Mouse (Mus musculus) liver, embryonic 16.5 days (tissue): ENCODE results near the gene Man1a2. TPM values are rescaled to one million over a fixed set of nuclear protein-coding genes. Genes with fewer than 3 reads are reported as not detected.
A peak's percentile ranks its signal among the peaks of the same experiment; 100 is the strongest.

Experiments
- ATAC-seq: fragments of 200-750 bp; cut with Nextera tagmentation; 2 replicates; pipeline ENCODE4 v1.8.0; 2017; ENCODE audit warnings: low read depth, mild to moderate bottlenecking, moderate number of reproducible peaks, moderate library complexity
- H3K27ac ChIP-seq: fragments of 300-500 bp; sonication (generic); 2 replicates; pipeline ENCODE4 v1.5.1; 2014; ENCODE audit warnings: mild to moderate bottlenecking, low read length
- H3K27me3 ChIP-seq: fragments of 300-500 bp; sonication (generic); 2 replicates; pipeline ENCODE4 v1.6.1; 2014; ENCODE audit warnings: low read depth, low read length, mixed read lengths; ENCODE audit not compliant: control insufficient read depth, insufficient read depth
- H3K36me3 ChIP-seq: fragments of 300-500 bp; sonication (generic); 2 replicates; pipeline ENCODE4 v1.6.1; 2014; ENCODE audit warnings: mild to moderate bottlenecking; ENCODE audit not compliant: control insufficient read depth, insufficient read depth
- H3K4me1 ChIP-seq: fragments of 300-500 bp; sonication (generic); 2 replicates; pipeline ENCODE4 v1.6.1; 2014; ENCODE audit warnings: low read depth, low read length, mixed read lengths; ENCODE audit not compliant: control insufficient read depth
- H3K4me2 ChIP-seq: fragments of 300-500 bp; sonication (generic); 2 replicates; pipeline ENCODE4 v1.6.1; 2014; ENCODE audit warnings: low read depth, low read length, mixed read lengths
- H3K4me3 ChIP-seq: fragments of 300-500 bp; sonication (generic); 2 replicates; pipeline ENCODE4 v1.5.1; 2014; ENCODE audit warnings: low read depth, mild to moderate bottlenecking, low read length
- H3K9ac ChIP-seq: fragments of 300-500 bp; sonication (generic); 2 replicates; pipeline ENCODE4 v1.6.1; 2014; ENCODE audit warnings: low read depth, low read length
- H3K9me3 ChIP-seq: fragments of 300-500 bp; sonication (generic); replicated peaks from 2 replicates; pipeline ENCODE4 v1.6.1; 2016; ENCODE audit warnings: low read length; ENCODE audit not compliant: control insufficient read depth
- WGBS: fragments of 180-500 bp; shearing (Covaris S2); extraction: QIAGEN DNeasy Blood & Tissue Kit; methylation state at CpG from one replicate; pipeline ENCODE4 v1.1.7; 2014; ENCODE audit not compliant: insufficient replicate concordance; 5-methylcytosine and 5-hydroxymethylcytosine counted together
- polyA plus RNA-seq: library from polyadenylated mRNA; unstranded; fragments of >200 nt; fragmentation: Nextera tagmentation; extraction: Ambion mirVana; gene quantifications from 2 replicates; pipeline ENCODE4 v1.2.1, GENCODE M21; 2015

The Man1a2 gene
- polyA plus RNA-seq, 1 experiment from 2014 or later: 20.5 TPM

GRCm38 (mm10) chr3:100535298-100535697 is 150.0 kb downstream of the Man1a2 start:
- no peaks in the 10 kb centered on the region for H3K36me3 ChIP-seq
- no peak for ATAC-seq
- WGBS: 44% methylated on average over 3 of the region's 3 CpGs
- H3K27ac ChIP-seq: no peak overlapping the region
- H3K4me3 ChIP-seq: no peak overlapping the region
- H3K4me2 ChIP-seq: no peak overlapping the region
- H3K4me1 ChIP-seq: peaks cover 18% of the 10 kb centered on the region
- H3K27me3 ChIP-seq: no peaks in the 10 kb centered on the region
- no peak overlapping the region for H3K9ac ChIP-seq
- no peaks in the 10 kb centered on the region for H3K9me3 ChIP-seq

GRCm38 (mm10) chr3:100534394-100534793 is 150.9 kb downstream of the Man1a2 start:
- Histone ChIP-seq H3K27me3 (no peaks in the 10 kb centered on the region), H3K4me2 (no peak overlapping the region), H3K9ac (no peak overlapping the region), H3K36me3 (no peaks in the 10 kb centered on the region), H3K9me3 (no peaks in the 10 kb centered on the region), H3K4me1 (peaks cover 18% of the 10 kb centered on the region), H3K27ac (no peak overlapping the region), H3K4me3 (no peak overlapping the region)
- 33% methylated on average over 3 of the region's 3 CpGs for WGBS
- ATAC-seq: no peak

- Histone ChIP-seq H3K4me3 (no peak overlapping the region), H3K27me3 (no peaks in the 10 kb centered on the region), H3K9ac (no peak overlapping the region; the same call in 1 of the 2 replicates), H3K9me3 (no peaks in the 10 kb centered on the region), H3K27ac (no peak overlapping the region), H3K36me3 (no peaks in the 10 kb centered on the region), H3K4me1 (peaks cover 18% of the 10 kb centered on the region), H3K4me2 (peak overlapping the region; percentile 19)
- ATAC-seq: peak; percentile 90
Measured at GRCm38 (mm10) chr3:100533429-100533828, 151.9 kb downstream of the Man1a2 start.

GRCm38 (mm10) chr3:100530919-100531318 is 154.4 kb downstream of the Man1a2 start:
- no peaks in the 10 kb centered on the region for H3K9me3 ChIP-seq
- no peak overlapping the region for H3K4me2 ChIP-seq
- ATAC-seq: no peak
- H3K4me1 ChIP-seq: peaks cover 18% of the 10 kb centered on the region
- H3K4me3 ChIP-seq: no peak overlapping the region
- H3K36me3 ChIP-seq: no peaks in the 10 kb centered on the region
- no peaks in the 10 kb centered on the region for H3K27me3 ChIP-seq
- H3K9ac ChIP-seq: no peak overlapping the region
- no peak overlapping the region for H3K27ac ChIP-seq
- 71% methylated on average over 5 of the region's 5 CpGs for WGBS

GRCm38 (mm10) chr3:100530244-100530788 is 155.0 kb downstream of the Man1a2 start:
- 43% methylated on average over 7 of the region's 7 CpGs for WGBS
- no peak overlapping the region for H3K9ac ChIP-seq
- H3K4me2 ChIP-seq: no peak overlapping the region
- H3K4me3 ChIP-seq: no peak overlapping the region
- peaks cover 18% of the 10 kb centered on the region for H3K4me1 ChIP-seq
- H3K27me3 ChIP-seq: no peaks in the 10 kb centered on the region
- ATAC-seq: no peak
- H3K27ac ChIP-seq: no peak overlapping the region
- no peaks in the 10 kb centered on the region for H3K9me3 ChIP-seq
- no peaks in the 10 kb centered on the region for H3K36me3 ChIP-seq

GRCm38 (mm10) chr3:100522671-100523070 is 162.6 kb downstream of the Man1a2 start:
- Histone ChIP-seq H3K27me3 (no peaks in the 10 kb centered on the region), H3K36me3 (no peaks in the 10 kb centered on the region), H3K27ac (no peak overlapping the region), H3K4me1 (no peaks in the 10 kb centered on the region), H3K4me2 (no peak overlapping the region), H3K9me3 (no peaks in the 10 kb centered on the region), H3K9ac (no peak overlapping the region), H3K4me3 (no peak overlapping the region)
- 0 out of 2 replicates have a peak, but pooled peaks have one; percentile 21 for ATAC-seq
- 64% methylated on average over 7 of the region's 7 CpGs for WGBS

- no peak overlapping the region for H3K9ac ChIP-seq
- H3K36me3 ChIP-seq: no peaks in the 10 kb centered on the region
- WGBS: 57% methylated on average over 1 of the region's 1 CpGs
- H3K9me3 ChIP-seq: no peaks in the 10 kb centered on the region
- no peak for ATAC-seq
- H3K27ac ChIP-seq: no peak overlapping the region
- no peak overlapping the region for H3K4me2 ChIP-seq
- H3K4me3 ChIP-seq: no peak overlapping the region
- H3K4me1 ChIP-seq: no peaks in the 10 kb centered on the region
- no peaks in the 10 kb centered on the region for H3K27me3 ChIP-seq
Measured at GRCm38 (mm10) chr3:100521626-100522025, 163.7 kb downstream of the Man1a2 start.

GRCm38 (mm10) chr3:100515754-100516141 is 169.6 kb downstream of the Man1a2 start:
- WGBS: 57% methylated on average over 5 of the region's 5 CpGs
- Histone ChIP-seq H3K9ac (no peak overlapping the region), H3K36me3 (no peaks in the 10 kb centered on the region), H3K27ac (no peak overlapping the region), H3K4me2 (no peak overlapping the region), H3K9me3 (no peaks in the 10 kb centered on the region), H3K4me1 (no peaks in the 10 kb centered on the region), H3K4me3 (no peak overlapping the region), H3K27me3 (peaks cover 4% of the 10 kb centered on the region; the same call in 1 of the 2 replicates)
- 0 out of 2 replicates have a peak, but pooled peaks have one; percentile 6 for ATAC-seq

- Histone ChIP-seq H3K9me3 (no peaks in the 10 kb centered on the region), H3K27ac (no peak overlapping the region), H3K4me1 (no peaks in the 10 kb centered on the region), H3K9ac (no peak overlapping the region), H3K4me3 (no peak overlapping the region), H3K36me3 (no peaks in the 10 kb centered on the region), H3K27me3 (peaks cover 4% of the 10 kb centered on the region; the same call in 1 of the 2 replicates), H3K4me2 (no peak overlapping the region)
- peak; percentile 49; the same call in 1 of the 2 replicates for ATAC-seq
- 42% methylated on average over 8 of the region's 8 CpGs for WGBS
Measured at GRCm38 (mm10) chr3:100515093-100515753, 170.1 kb downstream of the Man1a2 start.
